Mouse (Mus musculus) heart, postnatal 25 days (tissue): ENCODE measurements around the gene Psen1. TPM values are rescaled to one million over a fixed set of nuclear protein-coding genes. Genes with fewer than 3 reads are reported as not detected.
A peak's percentile ranks its signal among the peaks of the same experiment; 100 is the strongest.

Source experiments
- DNase-seq: peaks from one replicate; pipeline ENCODE4 v3.0.0; 2022; ENCODE audit warnings: low spot score
- intact Hi-C: fragments of 180-260 bp; cut with DNase I; formaldehyde crosslinking; loops from one replicate; pipeline ENCODE4 v1.15.1; 2025
- total RNA-seq, 2 experiments: library from RNA; stranded (reverse); gene quantifications; 2 replicates each; pipeline ENCODE4 v1.2.3; 2021

Psen1 gene
- total RNA-seq, 2 experiments from 2014 or later = 31.7 to 34.8 TPM

GRCm38 (mm10) chr12:83721281-83721680, 33.3 kb downstream of the Psen1 start:
- intact Hi-C loops = no loop called here
- DNase-seq = no peak

- intact Hi-C loops = no loop called here
- no peak for DNase-seq
Observed at GRCm38 (mm10) chr12:83723037-83723436, 35.1 kb downstream of the Psen1 start.

- intact Hi-C loops = no loop called here
- no peak for DNase-seq
Observed at GRCm38 (mm10) chr12:83726510-83727308, 38.8 kb downstream of the Psen1 start.

GRCm38 (mm10) chr12:83732225-83732624, 44.3 kb downstream of the Psen1 start:
- DNase-seq = no peak
- intact Hi-C loops = loop anchor here (5.0 kb wide), 1 partner anchor 35 kb away; no protein-coding TSS in a partner anchor

- peak; percentile 23 for DNase-seq
- intact Hi-C loops = loop anchor here (5.0 kb wide), 1 partner anchor 33 kb away; no protein-coding TSS in a partner anchor
Observed at GRCm38 (mm10) chr12:83734047-83734446, 46.1 kb downstream of the Psen1 start.

- no peak for DNase-seq
- intact Hi-C loops = no loop called here
Observed at GRCm38 (mm10) chr12:83736236-83736635, 48.3 kb downstream of the Psen1 start.

GRCm38 (mm10) chr12:83738651-83739050, 50.7 kb downstream of the Psen1 start:
- intact Hi-C loops = no loop called here
- no peak for DNase-seq

GRCm38 (mm10) chr12:83741722-83742121, 53.8 kb downstream of the Psen1 start:
- intact Hi-C loops = no loop called here

GRCm38 (mm10) chr12:83742834-83743233, 54.9 kb downstream of the Psen1 start:
- no peak for DNase-seq
- intact Hi-C loops = no loop called here

More at GRCm38 (mm10) chr12:83741722-83742121, 53.8 kb downstream of the Psen1 start:
- no peak for DNase-seq

- intact Hi-C loops = no loop called here
- no peak for DNase-seq
Observed at GRCm38 (mm10) chr12:83743712-83744111, 55.8 kb downstream of the Psen1 start.

GRCm38 (mm10) chr12:83749186-83749585, 61.2 kb downstream of the Psen1 start:
- DNase-seq = no peak
- intact Hi-C loops = no loop called here

- intact Hi-C loops = no loop called here
- no peak for DNase-seq
Observed at GRCm38 (mm10) chr12:83752495-83752894, 64.5 kb downstream of the Psen1 start.

GRCm38 (mm10) chr12:83758735-83759134, 70.8 kb downstream of the Psen1 start:
- intact Hi-C loops = no loop called here

GRCm38 (mm10) chr12:83760201-83760600, 72.2 kb downstream of the Psen1 start:
- no peak for DNase-seq
- intact Hi-C loops = no loop called here

More at GRCm38 (mm10) chr12:83758735-83759134, 70.8 kb downstream of the Psen1 start:
- no peak for DNase-seq

- intact Hi-C loops = no loop called here
Observed at GRCm38 (mm10) chr12:83762706-83763105, 74.8 kb downstream of the Psen1 start.

GRCm38 (mm10) chr12:83763311-83764043, 75.5 kb downstream of the Psen1 start, which contains the start of gene Papln:
Gene Papln (plus strand): TSS chr12:83763634.
- intact Hi-C loops = no loop called here
- no peak for DNase-seq

More at GRCm38 (mm10) chr12:83762706-83763105, 74.8 kb downstream of the Psen1 start:
- DNase-seq = no peak

GRCm38 (mm10) chr12:83764044-83764365, 76.1 kb downstream of the Psen1 start:
- no peak for DNase-seq
- intact Hi-C loops = no loop called here

GRCm38 (mm10) chr12:83764519-83764918, 76.6 kb downstream of the Psen1 start:
- DNase-seq = no peak
- intact Hi-C loops = no loop called here

GRCm38 (mm10) chr12:83765965-83766603, 78.1 kb downstream of the Psen1 start:
- intact Hi-C loops = loop anchor here (5.0 kb wide), 1 partner anchor 34 kb away; no protein-coding TSS in a partner anchor
- DNase-seq = no peak

- intact Hi-C loops = loop anchor here (5.0 kb wide), 1 partner anchor 36 kb away; no protein-coding TSS in a partner anchor
- no peak for DNase-seq
Observed at GRCm38 (mm10) chr12:83767833-83768232, 79.9 kb downstream of the Psen1 start.
